Mouse (Mus musculus) ovary, postnatal 36 days (tissue): Measurements from ENCODE around the gene Asb4.

Experiments used
- DNase-seq: peaks from one replicate; pipeline ENCODE4 v3.0.0; 2022; ENCODE audit warnings: low spot score, mixed read lengths

Gene Asb4

GRCm38 (mm10) chr6:5447013-5447412 is 63.8 kb downstream of the Asb4 start:
- DNase-seq: no peak

DNA sequence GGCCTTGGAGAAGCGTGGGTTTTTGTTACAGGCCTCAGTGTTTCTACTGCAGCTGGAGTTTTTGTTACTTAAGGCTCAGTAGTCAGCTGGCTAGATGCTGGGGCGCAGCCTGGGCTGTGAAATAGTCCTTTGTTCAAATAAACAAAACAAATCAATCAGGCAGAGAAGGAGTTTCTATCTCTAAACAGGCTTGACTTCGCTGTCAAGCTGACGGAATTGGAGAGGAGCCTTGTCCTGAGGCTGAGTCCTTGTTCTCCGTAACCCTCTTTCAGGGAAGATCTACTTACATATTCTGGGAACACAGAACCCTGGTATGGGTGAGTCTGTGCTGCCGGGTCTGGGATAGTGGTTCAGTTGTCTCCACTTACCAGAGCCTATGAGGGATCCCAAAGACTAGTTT is 64.4 kb downstream of the Asb4 start:
- no peak for DNase-seq

- DNase-seq: no peak
These were observed 65.2 kb downstream of the Asb4 start for GRCm38 (mm10) chr6:5448396-5448795.

DNA sequence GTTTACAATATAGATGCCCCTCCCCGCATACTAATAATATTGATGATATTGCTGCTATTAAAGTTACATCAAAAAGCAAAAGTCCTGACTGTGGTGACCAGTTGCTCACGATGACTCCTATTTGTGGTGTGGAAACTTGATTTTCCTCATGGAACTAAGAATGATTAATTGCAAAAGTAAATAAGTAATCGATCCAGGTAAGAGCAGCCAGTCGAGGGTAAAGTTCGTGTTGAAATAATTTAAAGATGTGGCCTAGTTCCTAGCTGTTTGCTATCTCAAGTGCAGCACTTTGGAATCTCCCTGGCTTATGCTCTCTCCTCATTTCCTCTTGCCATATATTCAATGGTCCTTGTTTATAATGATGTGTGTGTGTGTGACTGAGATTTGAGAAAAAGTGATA is 66.7 kb downstream of the Asb4 start:
- no peak for DNase-seq

- no peak for DNase-seq
These were observed 72.7 kb downstream of the Asb4 start for GRCm38 (mm10) chr6:5455836-5456235.

- DNase-seq: no peak
These were observed 87.5 kb downstream of the Asb4 start for GRCm38 (mm10) chr6:5470480-5471318.

DNA sequence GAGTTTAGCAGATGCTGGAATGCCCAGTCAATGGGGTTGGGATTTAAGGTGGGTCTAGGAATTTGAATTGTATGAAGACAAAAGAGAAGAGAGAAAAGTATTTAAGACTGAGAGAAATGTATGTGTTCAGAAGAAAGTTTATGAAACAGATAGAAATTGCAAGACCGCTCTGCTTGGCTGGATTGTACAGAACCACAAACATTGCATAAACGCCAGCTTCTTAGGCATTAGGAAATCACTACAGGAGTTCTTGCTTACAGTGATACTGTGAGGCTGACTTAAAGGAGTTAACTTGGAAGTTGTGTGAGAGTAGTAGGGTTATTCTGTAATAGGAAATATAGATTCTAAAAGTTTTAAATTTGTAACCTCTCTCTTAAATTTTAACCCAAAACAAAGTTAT is 89.5 kb downstream of the Asb4 start:
- no peak for DNase-seq

DNA sequence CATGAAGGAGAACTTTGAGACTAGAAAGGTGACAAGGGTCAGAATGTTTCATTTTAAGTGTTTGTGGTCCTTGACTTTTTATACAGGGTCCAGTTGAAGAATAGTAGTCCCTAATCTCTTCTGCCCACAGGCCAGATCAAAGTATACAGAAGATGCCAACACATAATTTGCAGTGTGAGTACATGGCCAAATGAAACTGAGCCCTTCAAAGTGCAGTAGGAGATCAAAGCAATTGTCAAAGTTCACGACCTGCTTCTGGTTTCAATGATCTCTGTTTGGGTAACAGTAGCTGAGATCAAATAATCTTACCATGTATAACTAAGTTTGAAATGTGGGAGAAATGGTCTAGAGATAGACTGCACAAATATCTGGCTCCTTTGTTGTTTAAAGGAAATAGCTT is 90.8 kb downstream of the Asb4 start:
- DNase-seq: no peak

GRCm38 (mm10) chr6:5481066-5481465 is 97.9 kb downstream of the Asb4 start:
- no peak for DNase-seq

GRCm38 (mm10) chr6:5482270-5482783 is 99.1 kb downstream of the Asb4 start:
- DNase-seq: no peak
